Mouse (Mus musculus) frontal cortex, adult (tissue): ENCODE data around the gene Fam151a.
"Not testable (repeated sequence)": the region's sequence is repeated elsewhere in the genome, so short reads cannot be mapped to it uniquely, and the experiment has no call there.

Experiments
- ATAC-seq: cut with Nextera tagmentation; 2 replicates; pipeline ENCODE4 v1.9.2; 2017; ENCODE audit warnings: mild to moderate bottlenecking, moderate library complexity, mixed read lengths; ENCODE audit not compliant: low TSS enrichment

Gene Fam151a

GRCm38 (mm10) chr4:106776998-106777397 lies 43.3 kb downstream of the Fam151a start:
- ATAC-seq, result peak; percentile 78

GRCm38 (mm10) chr4:106778116-106778788 lies 44.6 kb downstream of the Fam151a start:
- ATAC-seq, result peak; percentile 76

GRCm38 (mm10) chr4:106780045-106780444 lies 46.4 kb downstream of the Fam151a start:
- peak; percentile 22; the same call in 1 of the 2 replicates for ATAC-seq

- no peak for ATAC-seq
Observed at GRCm38 (mm10) chr4:106783137-106783536, 49.4 kb downstream of the Fam151a start.

GRCm38 (mm10) chr4:106784806-106785205 lies 51.1 kb downstream of the Fam151a start:
- ATAC-seq, result no peak

GRCm38 (mm10) chr4:106785345-106785744 lies 51.7 kb downstream of the Fam151a start:
- ATAC-seq, result no peak

- peak; percentile 86 for ATAC-seq
Observed at GRCm38 (mm10) chr4:106785753-106786540, 52.3 kb downstream of the Fam151a start.

- peak; percentile 39; the same call in 1 of the 2 replicates for ATAC-seq
Observed at GRCm38 (mm10) chr4:106787830-106788229, 54.1 kb downstream of the Fam151a start.

- ATAC-seq, result no peak
Observed at GRCm38 (mm10) chr4:106788627-106789026, 54.9 kb downstream of the Fam151a start.

- ATAC-seq, result peak; percentile 76
Observed at GRCm38 (mm10) chr4:106789705-106790104, 56.0 kb downstream of the Fam151a start.

GRCm38 (mm10) chr4:106790218-106790617 lies 56.5 kb downstream of the Fam151a start:
- not testable (repeated sequence) for ATAC-seq

- ATAC-seq, result no peak
Observed at GRCm38 (mm10) chr4:106790938-106791337, 57.2 kb downstream of the Fam151a start.

GRCm38 (mm10) chr4:106792276-106792675 lies 58.6 kb downstream of the Fam151a start:
- no peak for ATAC-seq

- not testable (repeated sequence) for ATAC-seq
Observed at GRCm38 (mm10) chr4:106793826-106794225, 60.1 kb downstream of the Fam151a start.

GRCm38 (mm10) chr4:106794247-106794646 lies 60.6 kb downstream of the Fam151a start:
- no peak for ATAC-seq

GRCm38 (mm10) chr4:106795289-106795688 lies 61.6 kb downstream of the Fam151a start:
- no peak for ATAC-seq
